Mouse (Mus musculus): Measurements from ENCODE around the gene Fstl4. TPM values are rescaled to one million over a fixed set of nuclear protein-coding genes. Genes with fewer than 3 reads are reported as not detected.
A peak's percentile ranks its signal among the peaks of the same experiment; 100 is the strongest.

The Fstl4 gene
- total RNA-seq, 1 experiment, result 0.09 TPM

DNA sequence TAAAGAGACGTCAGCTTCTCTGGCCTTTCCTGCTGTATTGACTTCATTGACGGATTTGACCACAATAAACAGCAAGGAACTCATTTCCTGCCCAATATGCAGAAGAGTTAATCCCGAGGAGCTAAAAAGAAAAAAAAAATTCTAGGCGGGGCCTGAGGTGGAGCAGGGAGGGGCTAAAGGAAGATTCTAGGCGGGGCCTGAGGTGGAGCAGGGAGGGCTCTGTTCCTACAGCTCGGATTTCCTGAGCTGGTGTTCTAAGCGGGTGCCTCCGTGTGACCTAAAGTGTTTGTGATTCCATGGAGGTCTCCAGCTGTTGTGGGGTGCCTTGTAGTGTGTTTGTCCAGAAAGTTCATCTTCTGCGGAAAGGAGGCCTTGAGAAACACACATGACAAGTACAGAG is 25.2 kb upstream of the Fstl4 start:
- Histone ChIP-seq H3K27ac (ENCODE audit: insufficient read depth, low read depth, low read length, poor library complexity, severe bottlenecking) (no peak overlapping the region), H3K9me3 (ENCODE audit: control insufficient read depth, insufficient read depth, low read depth, low read length) (no peaks in the 10 kb centered on the region), H3K4me3 (ENCODE audit: insufficient read depth in 1 of 2, low read depth in 1 of 2, low read length in 2 of 2, poor library complexity in 1 of 2, severe bottlenecking in 1 of 2) (no peak overlapping the region), H3K4me1 (ENCODE audit: control insufficient read depth in 2 of 2, insufficient read depth in 2 of 2, low read length in 2 of 2, poor library complexity in 1 of 2) (peaks cover 0 to 3% of the 10 kb centered on the region in 2 experiments; a peak in 1 of 4 replicates), H3K9ac (ENCODE audit: insufficient read depth, low read depth, low read length, poor library complexity, severe bottlenecking) (no peak overlapping the region), H3K36me3 (ENCODE audit: control insufficient read depth, insufficient read depth, low read length, poor library complexity, severe bottlenecking) (no peaks in the 10 kb centered on the region)
- in situ Hi-C loops (cut with MboI; ENCODE audit: low sequenced_read_pairs in 2 of 2, unreplicated experiment in 2 of 2), result no loop called here
- TF ChIP-seq ZC3H11A (IDR thresholded peaks at IDR 0.05; ENCODE audit: borderline replicate concordance, low read depth, low read length) (no peak), ZNF384 (IDR thresholded peaks at IDR 0.05; ENCODE audit: low read depth, low read length) (peak; percentile 44; the same call in 1 of the 2 replicates), MAFK (IDR thresholded peaks at IDR 0.05; ENCODE audit: insufficient read depth, low read depth, low read length) (no peak), HCFC1 (IDR thresholded peaks at IDR 0.05; ENCODE audit: borderline replicate concordance, insufficient read depth, low read length) (no peak)
- DNase-seq (ENCODE audit: low read depth, low spot score), result peak; percentile 17

DNA sequence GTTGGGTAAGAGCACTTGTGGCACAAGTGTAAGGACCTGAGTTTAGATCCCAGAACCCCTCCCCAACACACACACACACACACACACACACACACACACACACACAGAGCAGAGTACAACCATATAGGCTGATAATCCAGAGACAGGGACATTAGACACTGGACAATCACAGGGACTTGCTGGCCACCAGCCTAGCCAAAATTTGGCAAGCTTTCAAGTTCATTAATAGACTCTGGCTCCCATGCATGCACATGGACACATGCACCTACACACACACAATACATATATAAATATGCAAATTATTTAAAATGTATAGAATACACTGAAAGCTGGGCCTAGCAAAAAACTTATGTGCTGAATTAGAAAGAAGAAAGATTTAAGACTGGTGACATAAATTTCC is 24.0 kb upstream of the Fstl4 start:
- Histone ChIP-seq H3K27ac (ENCODE audit: insufficient read depth, low read depth, low read length, poor library complexity, severe bottlenecking) (no peak overlapping the region), H3K4me1 (ENCODE audit: control insufficient read depth in 2 of 2, insufficient read depth in 2 of 2, low read length in 2 of 2, poor library complexity in 1 of 2) (peaks cover 0 to 3% of the 10 kb centered on the region in 2 experiments; a peak in 1 of 4 replicates), H3K9me3 (ENCODE audit: control insufficient read depth, insufficient read depth, low read depth, low read length) (no peaks in the 10 kb centered on the region), H3K4me3 (ENCODE audit: insufficient read depth in 1 of 2, low read depth in 1 of 2, low read length in 2 of 2, poor library complexity in 1 of 2, severe bottlenecking in 1 of 2) (no peak overlapping the region), H3K36me3 (ENCODE audit: control insufficient read depth, insufficient read depth, low read length, poor library complexity, severe bottlenecking) (no peaks in the 10 kb centered on the region), H3K9ac (ENCODE audit: insufficient read depth, low read depth, low read length, poor library complexity, severe bottlenecking) (no peak overlapping the region)
- in situ Hi-C loops (cut with MboI; ENCODE audit: low sequenced_read_pairs in 2 of 2, unreplicated experiment in 2 of 2), result no loop called here
- DNase-seq (ENCODE audit: low read depth, low spot score), result no peak
- TF ChIP-seq ZNF384 (IDR thresholded peaks at IDR 0.05; ENCODE audit: low read depth, low read length) (no peak), ZC3H11A (IDR thresholded peaks at IDR 0.05; ENCODE audit: borderline replicate concordance, low read depth, low read length) (no peak), CHD2 (IDR thresholded peaks at IDR 0.05; ENCODE audit: low read depth, low read length) (no peak), MAFK (IDR thresholded peaks at IDR 0.05; ENCODE audit: insufficient read depth, low read depth, low read length) (no peak), HCFC1 (IDR thresholded peaks at IDR 0.05; ENCODE audit: borderline replicate concordance, insufficient read depth, low read length) (no peak)

DNA sequence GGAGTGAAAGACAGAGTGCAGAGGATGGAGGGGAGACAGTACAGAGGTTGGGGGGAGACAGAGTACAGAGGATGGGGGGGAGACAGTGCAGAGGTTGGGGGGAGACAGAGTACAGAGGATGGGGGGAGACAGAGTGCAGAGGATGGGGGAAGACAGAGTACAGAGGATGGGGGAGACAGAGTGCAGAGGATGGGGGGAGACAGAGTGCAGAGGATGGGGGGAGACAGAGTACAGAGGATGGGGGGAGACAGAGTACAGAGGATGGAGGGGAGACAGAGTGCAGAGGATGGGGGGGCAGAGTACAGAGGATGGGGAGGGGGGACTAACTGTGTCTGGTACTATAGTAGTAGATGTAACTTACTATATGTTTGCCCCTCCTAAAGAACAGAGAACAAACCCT is 20.5 kb upstream of the Fstl4 start:
- Histone ChIP-seq H3K4me1 (ENCODE audit: control insufficient read depth in 2 of 2, insufficient read depth in 2 of 2, low read length in 2 of 2, poor library complexity in 1 of 2) (peaks cover 0 to 7% of the 10 kb centered on the region in 2 experiments; a peak in 1 of 4 replicates), H3K36me3 (ENCODE audit: control insufficient read depth, insufficient read depth, low read length, poor library complexity, severe bottlenecking) (no peaks in the 10 kb centered on the region), H3K9me3 (ENCODE audit: control insufficient read depth, insufficient read depth, low read depth, low read length) (no peaks in the 10 kb centered on the region), H3K27ac (ENCODE audit: insufficient read depth, low read depth, low read length, poor library complexity, severe bottlenecking) (no peak overlapping the region), H3K9ac (ENCODE audit: insufficient read depth, low read depth, low read length, poor library complexity, severe bottlenecking) (no peak overlapping the region), H3K4me3 (ENCODE audit: insufficient read depth in 1 of 2, low read depth in 1 of 2, low read length in 2 of 2, poor library complexity in 1 of 2, severe bottlenecking in 1 of 2) (no peak overlapping the region)
- in situ Hi-C loops (cut with MboI; ENCODE audit: low sequenced_read_pairs in 2 of 2, unreplicated experiment in 2 of 2), result no loop called here
- no peak for DNase-seq (ENCODE audit: low read depth, low spot score)
- TF ChIP-seq CHD2 (IDR thresholded peaks at IDR 0.05; ENCODE audit: low read depth, low read length), result no peak
- TF ChIP-seq ZNF384 (IDR thresholded peaks at IDR 0.05; ENCODE audit: low read depth, low read length), result no peak
- no peak for TF ChIP-seq HCFC1 (IDR thresholded peaks at IDR 0.05; ENCODE audit: borderline replicate concordance, insufficient read depth, low read length)

DNA sequence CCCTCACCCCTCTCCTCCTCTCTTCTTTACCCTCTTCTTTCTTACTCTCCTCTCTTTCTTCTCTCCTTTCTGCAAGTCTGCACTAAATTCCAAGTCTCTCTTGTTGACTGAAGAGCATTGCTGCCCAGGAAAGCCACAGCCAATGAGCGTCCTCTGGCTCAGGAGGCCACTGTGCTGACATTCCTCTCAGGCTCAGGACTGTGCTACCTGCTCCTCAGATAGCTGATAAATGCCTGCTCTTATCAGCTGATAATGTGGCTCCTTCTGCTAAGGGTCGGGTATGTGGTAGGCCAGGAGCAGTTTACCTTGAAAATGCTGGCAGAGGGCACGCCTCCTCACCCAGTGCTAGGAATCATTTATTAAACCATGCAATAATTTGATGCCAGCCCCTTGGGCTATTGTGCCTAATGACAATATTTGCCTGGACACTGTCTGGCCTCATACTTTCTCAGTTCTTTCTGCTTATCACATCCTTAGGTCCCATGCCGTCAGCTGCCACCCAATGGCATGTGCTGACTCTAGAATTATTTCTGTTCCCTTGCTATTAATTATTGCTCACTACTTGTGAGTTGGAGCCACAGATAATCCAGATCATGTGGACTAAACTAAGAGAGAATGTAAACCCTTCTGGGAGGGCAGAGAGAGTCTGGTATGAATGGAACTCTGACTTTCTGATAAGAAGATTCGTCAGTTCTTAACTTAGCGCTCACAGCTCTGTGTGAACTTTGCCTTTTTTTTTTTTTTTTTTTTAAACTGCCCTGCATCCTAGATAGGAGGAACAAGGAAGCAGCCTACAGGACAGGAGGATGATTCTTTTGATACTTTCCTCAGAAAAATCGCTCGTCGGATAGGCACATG is 19.6 kb upstream of the Fstl4 start:
- no peak for DNase-seq (ENCODE audit: low read depth, low spot score)
- Histone ChIP-seq H3K4me3 (ENCODE audit: insufficient read depth in 1 of 2, low read depth in 1 of 2, low read length in 2 of 2, poor library complexity in 1 of 2, severe bottlenecking in 1 of 2) (no peak overlapping the region), H3K36me3 (ENCODE audit: control insufficient read depth, insufficient read depth, low read length, poor library complexity, severe bottlenecking) (no peaks in the 10 kb centered on the region), H3K9me3 (ENCODE audit: control insufficient read depth, insufficient read depth, low read depth, low read length) (no peaks in the 10 kb centered on the region), H3K4me1 (ENCODE audit: control insufficient read depth in 2 of 2, insufficient read depth in 2 of 2, low read length in 2 of 2, poor library complexity in 1 of 2) (peaks cover 0 to 4% of the 10 kb centered on the region in 2 experiments; a peak in 1 of 4 replicates), H3K9ac (ENCODE audit: insufficient read depth, low read depth, low read length, poor library complexity, severe bottlenecking) (no peak overlapping the region), H3K27ac (ENCODE audit: insufficient read depth, low read depth, low read length, poor library complexity, severe bottlenecking) (no peak overlapping the region)
- no peak for TF ChIP-seq ZC3H11A (IDR thresholded peaks at IDR 0.05; ENCODE audit: borderline replicate concordance, low read depth, low read length)
- TF ChIP-seq MAFK (IDR thresholded peaks at IDR 0.05; ENCODE audit: insufficient read depth, low read depth, low read length), result no peak
- TF ChIP-seq ZNF384 (IDR thresholded peaks at IDR 0.05; ENCODE audit: low read depth, low read length), result no peak
- no peak for TF ChIP-seq CHD2 (IDR thresholded peaks at IDR 0.05; ENCODE audit: low read depth, low read length)
- in situ Hi-C loops (cut with MboI; ENCODE audit: low sequenced_read_pairs in 2 of 2, unreplicated experiment in 2 of 2), result no loop called here

Measured in ES-E14 (cell line).